Mouse (Mus musculus): ENCODE measurements at regions not wholly inside any gene's neighbourhood (a gene's known extent, or its start where the extent isn't known, plus 50 kb on each side); places are given as distances from the start of the nearest gene placed in this dataset.
"Not testable (repeated sequence)": the region's sequence is repeated elsewhere in the genome, so short reads cannot be mapped to it uniquely, and the experiment has no call there.

DNA sequence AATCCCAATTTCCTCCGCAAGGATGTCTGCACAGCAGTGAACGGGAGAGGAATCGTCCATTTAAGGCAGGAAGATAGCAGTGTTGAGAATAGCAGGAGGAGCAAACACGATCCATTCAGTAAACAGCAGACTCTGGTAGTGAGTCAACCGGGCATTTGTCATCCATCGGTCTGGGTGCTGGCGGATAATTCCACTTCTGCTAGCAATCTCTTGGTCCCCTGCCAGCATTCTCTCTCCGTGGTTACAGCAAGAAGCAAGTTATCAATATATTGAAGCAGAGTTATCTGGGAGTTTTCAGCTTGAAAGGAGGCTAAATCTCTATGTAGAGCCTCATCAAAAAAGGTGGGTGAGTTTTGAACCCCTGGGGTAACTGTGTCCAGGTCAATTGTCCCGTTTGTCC lies 130.4 kb downstream of the Mtrr start:
- not testable (repeated sequence) for DNase-seq

DNA sequence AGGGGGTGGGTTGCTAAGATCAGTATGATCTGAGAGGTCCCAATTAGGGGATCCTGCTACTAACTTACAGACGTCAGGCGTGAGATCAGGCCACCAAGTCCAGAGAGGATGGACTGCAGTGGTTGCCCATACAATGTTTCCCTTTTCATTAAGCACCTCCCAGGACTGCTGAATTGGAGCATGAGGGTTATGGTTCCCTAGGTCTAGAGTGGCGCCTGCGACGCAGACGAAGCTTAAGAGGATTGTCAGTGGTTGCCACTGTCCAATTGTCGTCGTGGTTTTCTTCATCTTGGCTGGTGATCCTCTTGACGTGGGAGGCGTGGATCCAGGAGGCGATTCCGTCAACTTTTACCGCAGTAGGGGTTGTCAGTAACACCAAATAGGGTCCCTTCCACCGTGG lies 137.6 kb downstream of the Mtrr start:
- DNase-seq: peak in 1 of 2 experiments; percentile 12
